Comparison of ENCODE assay signal across 25 mouse cellular contexts in the genomic region with DNA sequence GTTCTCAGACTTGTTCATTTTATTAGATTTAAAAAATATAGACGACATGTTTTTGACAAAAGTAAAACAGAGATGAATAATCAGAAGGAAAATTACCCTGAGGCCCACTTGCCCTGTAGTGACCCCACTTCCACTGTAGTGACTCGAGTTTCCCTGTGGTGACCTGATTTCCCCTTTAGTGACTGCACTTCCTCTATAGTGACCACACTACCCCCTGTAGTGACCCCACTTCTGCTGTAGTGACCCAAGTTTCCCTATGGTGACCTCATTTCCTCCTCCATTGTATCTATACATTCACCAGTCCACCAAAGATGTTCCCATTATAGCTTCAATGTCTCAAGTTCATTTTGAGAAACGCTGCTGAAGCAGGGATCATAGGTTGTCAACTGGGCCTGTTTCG.
A peak's percentile ranks its signal among the peaks of the same experiment; 100 is the strongest.
DNase-seq lines count a peak whose midpoint lies in the region; ATAC-seq and TF ChIP-seq lines count a peak whose summit lies in the region.
"Had no signal": no experiment of that assay in that cellular context is flagged by ENCODE, and none has a peak within 500 bp of the region (broad histone marks: within the 10 kb centered on the region; RNA-seq: fewer than 3 reads in every experiment).

No protein-coding gene starts in this region.

- 61% methylated on average over 4 of the region's 4 CpGs for WGBS in liver, embryonic 11.5 days
- 32% methylated on average over 4 of the region's 4 CpGs for WGBS in liver, embryonic 15.5 days (ENCODE audit: insufficient replicate concordance)
- WGBS in forebrain, embryonic 12.5 days, result 76% methylated on average over 4 of the region's 4 CpGs

- no peak overlapping the region for H3K4me2 ChIP-seq in liver, embryonic 11.5 days
- no peak overlapping the region for H3K4me2 ChIP-seq in liver, embryonic 15.5 days
- H3K4me2 ChIP-seq in forebrain, embryonic 12.5 days, result no peak overlapping the region
- H3K4me2 ChIP-seq: embryonic facial prominence, embryonic 15.5 days; forebrain, embryonic 15.5 days; hindbrain, embryonic 14.5 days had no signal

- H3K9ac ChIP-seq in liver, embryonic 11.5 days (ENCODE audit: low read depth, low read length), result no peak overlapping the region
- no peak overlapping the region for H3K9ac ChIP-seq in liver, embryonic 15.5 days
- no peak overlapping the region for H3K9ac ChIP-seq in forebrain, embryonic 12.5 days
- H3K9ac ChIP-seq: embryonic facial prominence, embryonic 15.5 days; forebrain, embryonic 15.5 days; hindbrain, embryonic 14.5 days had no signal

- H3K27me3 ChIP-seq in liver, embryonic 11.5 days (replicated peaks; ENCODE audit: control insufficient read depth, insufficient read depth, low read length), result no peaks in the 10 kb centered on the region
- no peaks in the 10 kb centered on the region for H3K27me3 ChIP-seq in liver, embryonic 15.5 days
- no peaks in the 10 kb centered on the region for H3K27me3 ChIP-seq in forebrain, embryonic 12.5 days
- H3K27me3 ChIP-seq: CH12.LX; embryonic facial prominence, embryonic 15.5 days; forebrain, embryonic 15.5 days; Patski had no signal

- peak; percentile 4 for DNase-seq in 416B (ENCODE audit: low read depth)
- DNase-seq in liver, embryonic 11.5 days (ENCODE audit: low spot score), result no peak
- DNase-seq in gastrocnemius, adult 2 months, result no peak
- no peak for DNase-seq in heart, postnatal 36 days
- DNase-seq: adrenal gland, adult 2 months; adrenal gland, postnatal 25 days; cerebellum, adult 18-20 months; cerebellum, adult 9-11 months; cerebellum, postnatal 36 days; embryo, embryonic 11 days; gastrocnemius, postnatal 25 days; heart, adult 18-20 months; heart, postnatal 10 days had no signal

- H3K9me3 ChIP-seq in liver, embryonic 11.5 days (ENCODE audit: control insufficient read depth, low read length), result no peaks in the 10 kb centered on the region
- H3K9me3 ChIP-seq in liver, embryonic 15.5 days (replicated peaks), result no peaks in the 10 kb centered on the region
- no peaks in the 10 kb centered on the region for H3K9me3 ChIP-seq in forebrain, embryonic 12.5 days
- H3K9me3 ChIP-seq: embryonic facial prominence, embryonic 15.5 days; forebrain, embryonic 10.5 days; forebrain, embryonic 15.5 days; heart, embryonic 10.5 days had no signal

- ATAC-seq in liver, embryonic 11.5 days (replicated peaks; ENCODE audit: low FRiP score), result peak; percentile 51; the same call in 1 of the 2 replicates
- peak; percentile 67 for ATAC-seq in liver, embryonic 15.5 days (ENCODE audit: insufficient read depth)
- ATAC-seq in megakaryocyte progenitor cell, adult 5-6 weeks (replicated peaks; ENCODE audit: poor library complexity), result peak; percentile 87
- ATAC-seq in forebrain, embryonic 12.5 days (ENCODE audit: low FRiP score), result no peak
- ATAC-seq: activated CD4-positive, CD25-positive, alpha-beta regulatory T cell, adult 4 months; forebrain, embryonic 15.5 days; Patski had no signal

- H3K4me1 ChIP-seq in liver, embryonic 11.5 days (replicated peaks; ENCODE audit: control insufficient read depth, insufficient read depth, low read length), result no peaks in the 10 kb centered on the region
- H3K4me1 ChIP-seq in liver, embryonic 15.5 days (replicated peaks), result no peaks in the 10 kb centered on the region
- no peaks in the 10 kb centered on the region for H3K4me1 ChIP-seq in forebrain, embryonic 12.5 days
- H3K4me1 ChIP-seq: embryonic facial prominence, embryonic 15.5 days; forebrain, embryonic 10.5 days; forebrain, embryonic 15.5 days; heart, embryonic 10.5 days had no signal

- H3K4me3 ChIP-seq in liver, embryonic 11.5 days (ENCODE audit: low read depth, low read length), result no peak overlapping the region
- H3K4me3 ChIP-seq in liver, embryonic 15.5 days (replicated peaks), result no peak overlapping the region
- no peak overlapping the region for H3K4me3 ChIP-seq in forebrain, embryonic 12.5 days (replicated peaks)
- H3K4me3 ChIP-seq in gastrocnemius, adult 2 months, result no peak overlapping the region
- H3K4me3 ChIP-seq: embryonic facial prominence, embryonic 15.5 days; erythroblast, embryonic 14.5 days; forebrain, embryonic 10.5 days; forebrain, embryonic 15.5 days; heart, embryonic 10.5 days had no signal

- TF ChIP-seq CTCF in gastrocnemius, adult 2 months (IDR thresholded peaks at IDR 0.05), result no peak

- H3K27ac ChIP-seq in liver, embryonic 11.5 days (ENCODE audit: low read depth, low read length), result no peak overlapping the region
- H3K27ac ChIP-seq in liver, embryonic 15.5 days (replicated peaks), result no peak overlapping the region
- no peak overlapping the region for H3K27ac ChIP-seq in forebrain, embryonic 12.5 days
- H3K27ac ChIP-seq in gastrocnemius, adult 2 months, result no peak overlapping the region
- H3K27ac ChIP-seq: embryonic facial prominence, embryonic 15.5 days; forebrain, embryonic 10.5 days; forebrain, embryonic 15.5 days; heart, embryonic 10.5 days; hindbrain, embryonic 14.5 days had no signal

- intact Hi-C loops in gastrocnemius, adult 2 months (cut with DNase I), result no loop called here
- intact Hi-C loops in heart, postnatal 36 days (cut with DNase I), result no loop called here

- H3K36me3 ChIP-seq in liver, embryonic 11.5 days (ENCODE audit: control insufficient read depth, insufficient read depth, low read length), result no peaks in the 10 kb centered on the region
- H3K36me3 ChIP-seq in liver, embryonic 15.5 days (replicated peaks), result no peaks in the 10 kb centered on the region
- H3K36me3 ChIP-seq in forebrain, embryonic 12.5 days (replicated peaks), result no peaks in the 10 kb centered on the region
- H3K36me3 ChIP-seq: embryonic facial prominence, embryonic 15.5 days; forebrain, embryonic 10.5 days; forebrain, embryonic 15.5 days; heart, embryonic 10.5 days had no signal
